Mouse (Mus musculus): Measurements from ENCODE around the gene Map2k5. TPM values are rescaled to one million over a fixed set of nuclear protein-coding genes. Genes with fewer than 3 reads are reported as not detected.
A peak's percentile ranks its signal among the peaks of the same experiment; 100 is the strongest.

The Map2k5 gene
- polyA plus RNA-seq, 1 experiment from 2014 or later = 30.5 TPM

- WGBS = 40% methylated on average over 6 of the region's 6 CpGs
Observed at GRCm38 (mm10) chr9:63338716-63339115, 39.0 kb downstream of the Map2k5 start.

GRCm38 (mm10) chr9:63335816-63336215, 41.9 kb downstream of the Map2k5 start:
- H3K27ac ChIP-seq = no peak overlapping the region
- no peak for ATAC-seq (ENCODE audit: insufficient number of reproducible peaks, low FRiP score, low TSS enrichment, low read depth)
- H3K4me3 ChIP-seq = no peak overlapping the region
- peaks cover 5% of the 10 kb centered on the region; the same call in 1 of the 2 replicates for H3K4me1 ChIP-seq
- peaks cover 45% of the 10 kb centered on the region for H3K36me3 ChIP-seq
- H3K4me2 ChIP-seq = no peak overlapping the region
- H3K9ac ChIP-seq = no peak overlapping the region
- H3K27me3 ChIP-seq = no peaks in the 10 kb centered on the region
- H3K9me3 ChIP-seq = no peaks in the 10 kb centered on the region
- 94% methylated on average over 4 of the region's 4 CpGs for WGBS

More at GRCm38 (mm10) chr9:63338716-63339115, 39.0 kb downstream of the Map2k5 start:
- no peaks in the 10 kb centered on the region for H3K9me3 ChIP-seq
- no peak overlapping the region for H3K4me3 ChIP-seq
- no peaks in the 10 kb centered on the region for H3K27me3 ChIP-seq
- no peak for ATAC-seq (ENCODE audit: insufficient number of reproducible peaks, low FRiP score, low TSS enrichment, low read depth)
- no peak overlapping the region for H3K9ac ChIP-seq
- H3K27ac ChIP-seq = no peak overlapping the region
- peaks cover 39% of the 10 kb centered on the region for H3K36me3 ChIP-seq
- peaks cover 5% of the 10 kb centered on the region; the same call in 1 of the 2 replicates for H3K4me1 ChIP-seq
- no peak overlapping the region for H3K4me2 ChIP-seq

GRCm38 (mm10) chr9:63333074-63333473, 44.6 kb downstream of the Map2k5 start:
- no peaks in the 10 kb centered on the region for H3K9me3 ChIP-seq
- no peak overlapping the region for H3K4me3 ChIP-seq
- 98% methylated on average over 2 of the region's 2 CpGs for WGBS
- no peak overlapping the region for H3K9ac ChIP-seq
- no peaks in the 10 kb centered on the region for H3K27me3 ChIP-seq
- H3K4me2 ChIP-seq = no peak overlapping the region
- H3K4me1 ChIP-seq = no peaks in the 10 kb centered on the region
- H3K36me3 ChIP-seq = peaks cover 56% of the 10 kb centered on the region
- no peak for ATAC-seq (ENCODE audit: insufficient number of reproducible peaks, low FRiP score, low TSS enrichment, low read depth)
- H3K27ac ChIP-seq = no peak overlapping the region

- no peak overlapping the region for H3K4me2 ChIP-seq
- no peak overlapping the region for H3K9ac ChIP-seq
- H3K27me3 ChIP-seq = no peaks in the 10 kb centered on the region
- H3K4me3 ChIP-seq = no peak overlapping the region
- peaks cover 39% of the 10 kb centered on the region for H3K36me3 ChIP-seq
- no peaks in the 10 kb centered on the region for H3K9me3 ChIP-seq
- no peak overlapping the region for H3K27ac ChIP-seq
- H3K4me1 ChIP-seq = no peaks in the 10 kb centered on the region
- WGBS = 94% methylated on average over 6 of the region's 6 CpGs
- no peak for ATAC-seq (ENCODE audit: insufficient number of reproducible peaks, low FRiP score, low TSS enrichment, low read depth)
Observed at GRCm38 (mm10) chr9:63331246-63331645, 46.5 kb downstream of the Map2k5 start.

GRCm38 (mm10) chr9:63328958-63329685, 48.6 kb downstream of the Map2k5 start:
- Histone ChIP-seq H3K4me2 (no peak overlapping the region), H3K27ac (no peak overlapping the region), H3K36me3 (peaks cover 24% of the 10 kb centered on the region), H3K27me3 (no peaks in the 10 kb centered on the region), H3K9ac (no peak overlapping the region), H3K4me3 (no peak overlapping the region), H3K4me1 (no peaks in the 10 kb centered on the region), H3K9me3 (no peaks in the 10 kb centered on the region)
- 77% methylated on average over 15 of the region's 15 CpGs for WGBS
- ATAC-seq (ENCODE audit: insufficient number of reproducible peaks, low FRiP score, low TSS enrichment, low read depth) = no peak

- Histone ChIP-seq H3K9me3 (no peaks in the 10 kb centered on the region), H3K36me3 (peaks cover 6% of the 10 kb centered on the region), H3K4me2 (no peak overlapping the region), H3K4me1 (peaks cover 6% of the 10 kb centered on the region), H3K27ac (no peak overlapping the region), H3K9ac (no peak overlapping the region), H3K4me3 (no peak overlapping the region), H3K27me3 (no peaks in the 10 kb centered on the region)
- ATAC-seq (ENCODE audit: insufficient number of reproducible peaks, low FRiP score, low TSS enrichment, low read depth) = no peak
Observed at GRCm38 (mm10) chr9:63315231-63315630, 62.5 kb downstream of the Map2k5 start.

GRCm38 (mm10) chr9:63314126-63314525, 63.6 kb downstream of the Map2k5 start:
- Histone ChIP-seq H3K27ac (no peak overlapping the region), H3K27me3 (no peaks in the 10 kb centered on the region), H3K36me3 (no peaks in the 10 kb centered on the region; the same call in 1 of the 2 replicates), H3K4me3 (no peak overlapping the region), H3K4me2 (no peak overlapping the region), H3K4me1 (peaks cover 12% of the 10 kb centered on the region), H3K9ac (no peak overlapping the region), H3K9me3 (no peaks in the 10 kb centered on the region)
- no peak for ATAC-seq (ENCODE audit: insufficient number of reproducible peaks, low FRiP score, low TSS enrichment, low read depth)
- 56% methylated on average over 4 of the region's 4 CpGs for WGBS

- Histone ChIP-seq H3K4me2 (no peak overlapping the region), H3K36me3 (no peaks in the 10 kb centered on the region), H3K9me3 (no peaks in the 10 kb centered on the region), H3K4me1 (peaks cover 20% of the 10 kb centered on the region), H3K4me3 (no peak overlapping the region), H3K27me3 (no peaks in the 10 kb centered on the region), H3K27ac (no peak overlapping the region), H3K9ac (no peak overlapping the region)
- 83% methylated on average over 6 of the region's 6 CpGs for WGBS
- no peak for ATAC-seq (ENCODE audit: insufficient number of reproducible peaks, low FRiP score, low TSS enrichment, low read depth)
Observed at GRCm38 (mm10) chr9:63309956-63310355, 67.7 kb downstream of the Map2k5 start.

- peaks cover 20% of the 10 kb centered on the region for H3K4me1 ChIP-seq
- no peak for ATAC-seq (ENCODE audit: insufficient number of reproducible peaks, low FRiP score, low TSS enrichment, low read depth)
- H3K9me3 ChIP-seq = no peaks in the 10 kb centered on the region
- no peaks in the 10 kb centered on the region for H3K36me3 ChIP-seq
- 20% methylated on average over 5 of the region's 5 CpGs for WGBS
- H3K27ac ChIP-seq = peak overlapping the region; percentile 47; the same call in 1 of the 2 replicates
- no peaks in the 10 kb centered on the region for H3K27me3 ChIP-seq
- H3K4me2 ChIP-seq = no peak overlapping the region
- H3K4me3 ChIP-seq = no peak overlapping the region
- no peak overlapping the region for H3K9ac ChIP-seq
Observed at GRCm38 (mm10) chr9:63309008-63309407, 68.7 kb downstream of the Map2k5 start.

- H3K36me3 ChIP-seq = no peaks in the 10 kb centered on the region
- 0 out of 2 replicates have a peak overlapping the region, but pooled peaks have one; percentile 35 for H3K27ac ChIP-seq
- H3K4me3 ChIP-seq = no peak overlapping the region
- 54% methylated on average over 4 of the region's 4 CpGs for WGBS
- H3K4me1 ChIP-seq = peaks cover 20% of the 10 kb centered on the region
- H3K9ac ChIP-seq = no peak overlapping the region
- no peaks in the 10 kb centered on the region for H3K9me3 ChIP-seq
- no peak overlapping the region for H3K4me2 ChIP-seq
- no peaks in the 10 kb centered on the region for H3K27me3 ChIP-seq
- ATAC-seq (ENCODE audit: insufficient number of reproducible peaks, low FRiP score, low TSS enrichment, low read depth) = no peak
Observed at GRCm38 (mm10) chr9:63308441-63308840, 69.3 kb downstream of the Map2k5 start.

GRCm38 (mm10) chr9:63302511-63302910, 75.2 kb downstream of the Map2k5 start:
- Histone ChIP-seq H3K27me3 (no peaks in the 10 kb centered on the region), H3K36me3 (peaks cover 20% of the 10 kb centered on the region), H3K27ac (no peak overlapping the region), H3K9ac (no peak overlapping the region), H3K4me2 (no peak overlapping the region), H3K4me1 (no peaks in the 10 kb centered on the region), H3K9me3 (no peaks in the 10 kb centered on the region), H3K4me3 (no peak overlapping the region)
- ATAC-seq (ENCODE audit: insufficient number of reproducible peaks, low FRiP score, low TSS enrichment, low read depth) = no peak
- WGBS = 66% methylated on average over 4 of the region's 4 CpGs

- Histone ChIP-seq H3K4me1 (peaks cover 9% of the 10 kb centered on the region), H3K9ac (no peak overlapping the region), H3K27ac (no peak overlapping the region), H3K36me3 (peaks cover 20% of the 10 kb centered on the region), H3K4me2 (no peak overlapping the region), H3K27me3 (no peaks in the 10 kb centered on the region), H3K9me3 (no peaks in the 10 kb centered on the region), H3K4me3 (no peak overlapping the region)
- WGBS = 100% methylated on average over 3 of the region's 3 CpGs
- ATAC-seq (ENCODE audit: insufficient number of reproducible peaks, low FRiP score, low TSS enrichment, low read depth) = no peak
Observed at GRCm38 (mm10) chr9:63298656-63299055, 79.0 kb downstream of the Map2k5 start.
